Mouse (Mus musculus): Measurements from ENCODE around the gene Crybg2. TPM values are rescaled to one million over a fixed set of nuclear protein-coding genes. Genes with fewer than 3 reads are reported as not detected.

The Crybg2 gene
- polyA plus RNA-seq, 1 experiment from 2014 or later: 0.52 TPM

DNA sequence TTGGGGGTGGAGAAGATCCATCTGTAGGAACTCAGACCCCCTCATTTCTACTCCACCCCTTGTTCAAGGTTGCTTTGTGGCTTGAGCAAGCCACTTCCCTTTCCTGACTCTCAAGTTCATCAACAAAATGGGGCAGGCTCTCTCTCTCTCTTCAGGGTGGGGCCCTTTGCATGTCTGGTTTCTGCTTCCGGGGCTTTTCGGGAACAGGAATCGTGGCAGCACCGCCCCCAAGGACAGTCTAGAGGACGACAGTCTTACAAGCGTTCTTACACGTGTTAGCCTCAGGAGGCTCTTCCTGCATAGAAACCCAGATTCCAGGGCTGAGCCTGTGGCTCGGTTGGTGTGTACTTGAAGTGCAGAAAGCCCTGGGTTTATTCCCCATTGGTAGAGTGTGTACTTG is 56.4 kb downstream of the Crybg2 start:
- no peaks in the 10 kb centered on the region for H3K36me3 ChIP-seq (ENCODE audit: control insufficient read depth, insufficient read depth, low read length)
- peaks cover 4% of the 10 kb centered on the region; the same call in 1 of the 2 replicates for H3K4me1 ChIP-seq (ENCODE audit: control insufficient read depth, insufficient read depth, low read length)
- H3K27ac ChIP-seq (ENCODE audit: low read depth, low read length): no peak overlapping the region
- H3K4me3 ChIP-seq (ENCODE audit: low read depth, low read length): no peak overlapping the region
- H3K27me3 ChIP-seq (ENCODE audit: control insufficient read depth, insufficient read depth, low read length): no peaks in the 10 kb centered on the region
- H3K9me3 ChIP-seq (replicated peaks; ENCODE audit: control insufficient read depth, low read length): no peaks in the 10 kb centered on the region
- WGBS (ENCODE audit: insufficient replicate concordance): 60% methylated on average over 8 of the region's 8 CpGs
- H3K9ac ChIP-seq (ENCODE audit: low read depth, low read length): no peak overlapping the region
- ATAC-seq (replicated peaks; ENCODE audit: insufficient number of reproducible peaks, low FRiP score, low TSS enrichment): no peak
- H3K4me2 ChIP-seq: no peak overlapping the region

DNA sequence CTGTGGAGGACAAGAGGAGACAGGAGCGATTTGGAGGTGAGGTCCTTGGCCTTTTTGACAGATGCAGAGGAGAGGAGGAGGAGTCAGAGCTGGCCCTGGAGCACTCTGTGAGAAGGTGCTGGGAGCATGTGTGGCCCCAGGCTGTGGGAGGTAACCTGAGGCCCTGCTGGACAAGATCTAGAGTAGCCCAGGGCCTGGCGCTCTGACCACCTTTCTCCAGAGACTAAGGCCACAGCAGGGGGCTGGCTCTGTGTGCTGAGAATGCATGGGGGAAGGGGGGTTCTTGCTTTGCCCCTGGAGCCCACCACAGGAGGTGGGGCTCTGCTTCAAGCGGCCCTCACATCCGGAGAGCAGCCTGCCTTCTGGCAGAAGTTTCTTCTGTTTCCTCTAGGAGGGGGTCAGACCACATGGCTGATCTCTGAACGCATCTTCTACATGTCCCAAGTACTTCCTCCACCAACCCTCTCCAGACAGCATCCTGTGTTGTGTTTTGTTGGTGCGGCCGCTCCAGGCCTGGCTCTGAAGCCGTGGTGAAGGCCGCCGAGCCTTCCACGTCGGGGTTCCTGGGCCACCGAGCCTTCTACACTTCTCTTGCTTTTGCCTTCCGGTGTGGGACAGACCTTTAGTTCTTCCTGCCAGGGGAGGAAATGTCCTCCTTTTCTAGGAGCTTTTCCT is 57.6 kb downstream of the Crybg2 start:
- no peak overlapping the region for H3K4me3 ChIP-seq (ENCODE audit: low read depth, low read length)
- H3K27me3 ChIP-seq (ENCODE audit: control insufficient read depth, insufficient read depth, low read length): no peaks in the 10 kb centered on the region
- H3K9me3 ChIP-seq (replicated peaks; ENCODE audit: control insufficient read depth, low read length): no peaks in the 10 kb centered on the region
- no peaks in the 10 kb centered on the region for H3K36me3 ChIP-seq (ENCODE audit: control insufficient read depth, insufficient read depth, low read length)
- WGBS (ENCODE audit: insufficient replicate concordance): 59% methylated on average over 14 of the region's 14 CpGs
- H3K27ac ChIP-seq (ENCODE audit: low read depth, low read length): no peak overlapping the region
- H3K4me2 ChIP-seq: no peak overlapping the region
- ATAC-seq (replicated peaks; ENCODE audit: insufficient number of reproducible peaks, low FRiP score, low TSS enrichment): no peak
- peaks cover 3% of the 10 kb centered on the region; the same call in 1 of the 2 replicates for H3K4me1 ChIP-seq (ENCODE audit: control insufficient read depth, insufficient read depth, low read length)
- no peak overlapping the region for H3K9ac ChIP-seq (ENCODE audit: low read depth, low read length)

DNA sequence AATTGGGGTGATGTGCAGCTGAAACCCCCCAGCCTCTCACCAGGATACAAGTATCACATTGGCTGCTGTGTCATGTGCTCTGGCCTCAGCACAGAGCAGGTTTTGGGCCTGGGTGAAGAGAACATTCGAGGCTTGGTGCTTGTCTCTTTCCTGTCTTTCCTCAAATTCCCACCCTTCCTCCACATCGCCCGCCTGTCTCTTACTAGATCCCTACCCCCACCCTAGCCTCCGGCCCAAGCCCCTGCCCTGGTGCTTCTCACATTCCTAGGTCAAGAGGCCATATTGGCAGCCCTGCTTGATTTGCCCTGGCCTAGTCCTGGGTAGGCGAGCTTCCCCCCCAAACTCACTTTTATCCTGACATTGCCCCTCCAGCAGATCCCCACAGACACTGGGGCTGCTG is 58.4 kb downstream of the Crybg2 start:
- 69% methylated on average over 5 of the region's 5 CpGs for WGBS (ENCODE audit: insufficient replicate concordance)
- H3K9ac ChIP-seq (ENCODE audit: low read depth, low read length): no peak overlapping the region

DNA sequence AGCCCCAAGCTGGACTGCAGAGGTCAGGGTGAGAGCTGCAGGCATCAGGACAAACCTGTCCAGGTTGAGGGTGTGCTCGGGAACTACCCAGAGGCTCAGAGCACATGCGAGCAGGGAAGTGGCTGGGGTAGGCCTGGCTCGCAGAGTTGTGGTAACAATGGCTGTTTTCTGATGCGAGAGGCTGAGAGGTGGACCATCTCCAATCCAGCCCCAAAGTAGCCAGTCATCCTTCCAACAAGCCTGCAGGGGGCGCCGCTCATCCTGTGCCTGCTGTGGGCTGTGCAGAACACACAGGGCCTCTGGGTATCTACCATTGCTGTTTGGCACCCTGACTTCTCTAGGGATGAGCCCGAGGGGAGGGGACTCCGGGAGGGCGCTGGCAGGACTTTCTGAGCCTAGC is 59.0 kb downstream of the Crybg2 start:
- no peak overlapping the region for H3K27ac ChIP-seq (ENCODE audit: low read depth, low read length)
- H3K9ac ChIP-seq (ENCODE audit: low read depth, low read length): no peak overlapping the region
- H3K4me3 ChIP-seq (ENCODE audit: low read depth, low read length): no peak overlapping the region
- H3K36me3 ChIP-seq (ENCODE audit: control insufficient read depth, insufficient read depth, low read length): no peaks in the 10 kb centered on the region
- H3K27me3 ChIP-seq (ENCODE audit: control insufficient read depth, insufficient read depth, low read length): no peaks in the 10 kb centered on the region
- ATAC-seq (replicated peaks; ENCODE audit: insufficient number of reproducible peaks, low FRiP score, low TSS enrichment): no peak
- H3K4me2 ChIP-seq: no peak overlapping the region
- no peaks in the 10 kb centered on the region for H3K9me3 ChIP-seq (replicated peaks; ENCODE audit: control insufficient read depth, low read length)
- peaks cover 4% of the 10 kb centered on the region; the same call in 1 of the 2 replicates for H3K4me1 ChIP-seq (ENCODE audit: control insufficient read depth, insufficient read depth, low read length)
- WGBS (ENCODE audit: insufficient replicate concordance): 66% methylated on average over 9 of the region's 9 CpGs

More for the DNA sequence above, 58.4 kb downstream of the Crybg2 start:
- peaks cover 1% of the 10 kb centered on the region; the same call in 1 of the 2 replicates for H3K4me1 ChIP-seq (ENCODE audit: control insufficient read depth, insufficient read depth, low read length)
- no peak for ATAC-seq (replicated peaks; ENCODE audit: insufficient number of reproducible peaks, low FRiP score, low TSS enrichment)
- no peak overlapping the region for H3K4me2 ChIP-seq
- no peaks in the 10 kb centered on the region for H3K27me3 ChIP-seq (ENCODE audit: control insufficient read depth, insufficient read depth, low read length)
- H3K36me3 ChIP-seq (ENCODE audit: control insufficient read depth, insufficient read depth, low read length): no peaks in the 10 kb centered on the region
- H3K27ac ChIP-seq (ENCODE audit: low read depth, low read length): no peak overlapping the region
- H3K4me3 ChIP-seq (ENCODE audit: low read depth, low read length): no peak overlapping the region
- no peaks in the 10 kb centered on the region for H3K9me3 ChIP-seq (replicated peaks; ENCODE audit: control insufficient read depth, low read length)

GRCm38 (mm10) chr4:134120192-134120805 is 59.7 kb downstream of the Crybg2 start:
- no peak for ATAC-seq (replicated peaks; ENCODE audit: insufficient number of reproducible peaks, low FRiP score, low TSS enrichment)
- H3K27me3 ChIP-seq (ENCODE audit: control insufficient read depth, insufficient read depth, low read length): no peaks in the 10 kb centered on the region
- no peaks in the 10 kb centered on the region for H3K36me3 ChIP-seq (ENCODE audit: control insufficient read depth, insufficient read depth, low read length)
- no peak overlapping the region for H3K4me2 ChIP-seq
- H3K9ac ChIP-seq (ENCODE audit: low read depth, low read length): no peak overlapping the region
- WGBS (ENCODE audit: insufficient replicate concordance): 68% methylated on average over 6 of the region's 6 CpGs
- H3K27ac ChIP-seq (ENCODE audit: low read depth, low read length): no peak overlapping the region
- peaks cover 4% of the 10 kb centered on the region; the same call in 1 of the 2 replicates for H3K4me1 ChIP-seq (ENCODE audit: control insufficient read depth, insufficient read depth, low read length)
- no peak overlapping the region for H3K4me3 ChIP-seq (ENCODE audit: low read depth, low read length)
- no peaks in the 10 kb centered on the region for H3K9me3 ChIP-seq (replicated peaks; ENCODE audit: control insufficient read depth, low read length)

DNA sequence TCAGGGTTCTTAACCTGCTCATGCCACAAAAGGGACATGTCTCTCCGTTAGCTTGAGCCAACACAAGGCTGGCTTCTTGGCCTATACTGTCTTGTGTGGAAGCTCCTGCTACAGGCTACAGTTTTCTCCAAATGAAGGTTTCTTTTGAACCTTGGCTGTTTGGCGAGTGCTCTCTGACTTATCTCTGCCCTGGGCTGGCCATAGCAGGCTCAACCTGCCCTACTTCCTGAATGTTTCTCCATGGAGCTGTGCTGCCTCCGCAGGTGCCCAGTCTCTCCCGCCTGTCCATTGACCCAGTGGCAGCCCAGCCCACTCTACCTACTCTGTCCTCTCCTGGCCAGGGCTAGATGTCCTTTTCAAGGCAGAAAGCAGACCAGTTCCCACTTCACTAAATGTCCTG is 60.3 kb downstream of the Crybg2 start:
- no peaks in the 10 kb centered on the region for H3K9me3 ChIP-seq (replicated peaks; ENCODE audit: control insufficient read depth, low read length)
- no peak overlapping the region for H3K9ac ChIP-seq (ENCODE audit: low read depth, low read length)
- WGBS (ENCODE audit: insufficient replicate concordance): 71% methylated on average over 4 of the region's 4 CpGs
- no peak overlapping the region for H3K4me3 ChIP-seq (ENCODE audit: low read depth, low read length)
- ATAC-seq (replicated peaks; ENCODE audit: insufficient number of reproducible peaks, low FRiP score, low TSS enrichment): no peak
- no peaks in the 10 kb centered on the region for H3K36me3 ChIP-seq (ENCODE audit: control insufficient read depth, insufficient read depth, low read length)
- H3K4me1 ChIP-seq (ENCODE audit: control insufficient read depth, insufficient read depth, low read length): peaks cover 4% of the 10 kb centered on the region; the same call in 1 of the 2 replicates
- H3K27ac ChIP-seq (ENCODE audit: low read depth, low read length): no peak overlapping the region
- no peaks in the 10 kb centered on the region for H3K27me3 ChIP-seq (ENCODE audit: control insufficient read depth, insufficient read depth, low read length)
- no peak overlapping the region for H3K4me2 ChIP-seq

DNA sequence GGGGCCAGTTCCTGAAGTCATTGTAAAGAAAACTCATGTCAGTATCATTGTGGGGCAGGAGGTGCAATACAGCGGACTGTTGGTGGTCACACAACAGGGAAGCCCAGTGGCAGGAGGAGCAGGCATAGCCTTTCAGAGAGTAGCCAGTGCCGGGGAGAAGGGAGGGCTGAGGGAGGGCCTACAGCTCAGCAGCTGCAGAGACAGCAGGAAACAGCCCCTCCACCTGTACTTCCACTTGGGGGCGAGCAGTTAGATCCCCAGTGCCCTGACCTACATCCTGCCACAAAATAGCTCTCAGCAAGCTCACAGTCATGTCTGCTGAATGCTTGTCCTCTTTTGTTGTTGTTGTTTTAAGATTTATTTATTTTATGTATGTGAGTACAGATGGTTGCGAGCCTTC is 61.0 kb downstream of the Crybg2 start:
- H3K4me3 ChIP-seq (ENCODE audit: low read depth, low read length): no peak overlapping the region
- WGBS (ENCODE audit: insufficient replicate concordance): 46% methylated on average over 4 of the region's 4 CpGs
- no peak for ATAC-seq (replicated peaks; ENCODE audit: insufficient number of reproducible peaks, low FRiP score, low TSS enrichment)
- H3K9ac ChIP-seq (ENCODE audit: low read depth, low read length): no peak overlapping the region
- no peak overlapping the region for H3K27ac ChIP-seq (ENCODE audit: low read depth, low read length)
- no peaks in the 10 kb centered on the region for H3K9me3 ChIP-seq (replicated peaks; ENCODE audit: control insufficient read depth, low read length)
- H3K36me3 ChIP-seq (ENCODE audit: control insufficient read depth, insufficient read depth, low read length): no peaks in the 10 kb centered on the region
- H3K4me2 ChIP-seq: no peak overlapping the region
- H3K27me3 ChIP-seq (ENCODE audit: control insufficient read depth, insufficient read depth, low read length): no peaks in the 10 kb centered on the region
- H3K4me1 ChIP-seq (ENCODE audit: control insufficient read depth, insufficient read depth, low read length): peaks cover 4% of the 10 kb centered on the region; the same call in 1 of the 2 replicates

- WGBS (ENCODE audit: insufficient replicate concordance): 55% methylated on average over 3 of the region's 3 CpGs
- ATAC-seq (replicated peaks; ENCODE audit: insufficient number of reproducible peaks, low FRiP score, low TSS enrichment): no peak
- H3K27ac ChIP-seq (ENCODE audit: low read depth, low read length): no peak overlapping the region
- no peak overlapping the region for H3K4me3 ChIP-seq (ENCODE audit: low read depth, low read length)
- no peaks in the 10 kb centered on the region; the same call in 1 of the 2 replicates for H3K36me3 ChIP-seq (ENCODE audit: control insufficient read depth, insufficient read depth, low read length)
- no peaks in the 10 kb centered on the region for H3K27me3 ChIP-seq (ENCODE audit: control insufficient read depth, insufficient read depth, low read length)
- H3K4me2 ChIP-seq: no peak overlapping the region
- H3K9me3 ChIP-seq (replicated peaks; ENCODE audit: control insufficient read depth, low read length): no peaks in the 10 kb centered on the region
- H3K4me1 ChIP-seq (ENCODE audit: control insufficient read depth, insufficient read depth, low read length): peaks cover 7% of the 10 kb centered on the region
- H3K9ac ChIP-seq (ENCODE audit: low read depth, low read length): no peak overlapping the region
Observed at GRCm38 (mm10) chr4:134122281-134122680, 61.7 kb downstream of the Crybg2 start.

- H3K4me2 ChIP-seq: no peak overlapping the region
- H3K9me3 ChIP-seq (replicated peaks; ENCODE audit: control insufficient read depth, low read length): no peaks in the 10 kb centered on the region
- peaks cover 15% of the 10 kb centered on the region for H3K4me1 ChIP-seq (ENCODE audit: control insufficient read depth, insufficient read depth, low read length)
- 90% methylated on average over 6 of the region's 6 CpGs for WGBS (ENCODE audit: insufficient replicate concordance)
- ATAC-seq (replicated peaks; ENCODE audit: insufficient number of reproducible peaks, low FRiP score, low TSS enrichment): no peak
- no peak overlapping the region for H3K9ac ChIP-seq (ENCODE audit: low read depth, low read length)
- no peaks in the 10 kb centered on the region for H3K27me3 ChIP-seq (ENCODE audit: control insufficient read depth, insufficient read depth, low read length)
- H3K4me3 ChIP-seq (ENCODE audit: low read depth, low read length): no peak overlapping the region
- H3K27ac ChIP-seq (ENCODE audit: low read depth, low read length): no peak overlapping the region
- no peaks in the 10 kb centered on the region; the same call in 1 of the 2 replicates for H3K36me3 ChIP-seq (ENCODE audit: control insufficient read depth, insufficient read depth, low read length)
Observed at GRCm38 (mm10) chr4:134123147-134123546, 62.5 kb downstream of the Crybg2 start.
